Mouse (Mus musculus) brain, embryonic 14.5 days (tissue): ENCODE measurements around the gene Ccdc15. TPM values are rescaled to one million over a fixed set of nuclear protein-coding genes. Genes with fewer than 3 reads are reported as not detected.
"Not testable (repeated sequence)": the region's sequence is repeated elsewhere in the genome, so short reads cannot be mapped to it uniquely, and the experiment has no call there.

Experiments
- DNase-seq: peaks from one replicate; pipeline ENCODE4 v3.0.0-alpha.2; 2011; ENCODE audit warnings: low read depth
- CTCF ChIP-seq: fragments of 200-500 bp; IDR thresholded peaks from 2 replicates; pipeline ENCODE4 v1.5.1; 2012; ENCODE audit warnings: inconsistent platforms, mild to moderate bottlenecking, moderate library complexity, borderline replicate concordance; ENCODE audit not compliant: insufficient read depth, insufficient read length; ENCODE audit errors: extremely low read depth
- POLR2A ChIP-seq: fragments of 200-500 bp; IDR thresholded peaks from 2 replicates; pipeline ENCODE4 v1.6.1; 2012; ENCODE audit warnings: mild to moderate bottlenecking, inconsistent platforms, borderline replicate concordance; ENCODE audit not compliant: poor library complexity, insufficient read depth, insufficient read length, severe bottlenecking; ENCODE audit errors: extremely low read depth
- polyA plus RNA-seq: library from polyadenylated mRNA; depleted of rRNA; stranded (reverse); fragments of >200 nt; gene quantifications from 2 replicates; pipeline ENCODE4 v1.2.3, GENCODE M21; 2012

The Ccdc15 gene
- polyA plus RNA-seq, 1 experiment: 3.3 TPM

- no peak for TF ChIP-seq POLR2A
- no peak for TF ChIP-seq CTCF
- no peak for DNase-seq
These were observed 2.8 kb downstream of the Ccdc15 start for GRCm38 (mm10) chr9:37345406-37345805.

- DNase-seq: peak; percentile 35
- TF ChIP-seq CTCF (peak; percentile 17; the same call in 1 of the 2 replicates), POLR2A (no peak)
These were observed 18.8 kb downstream of the Ccdc15 start for GRCm38 (mm10) chr9:37329456-37329855.

GRCm38 (mm10) chr9:37301720-37302119 is 46.5 kb downstream of the Ccdc15 start:
- no peak for DNase-seq
- no peak for TF ChIP-seq CTCF

GRCm38 (mm10) chr9:37300501-37300900 is 47.7 kb downstream of the Ccdc15 start:
- not testable (repeated sequence) for DNase-seq

GRCm38 (mm10) chr9:37295586-37295985 is 52.6 kb downstream of the Ccdc15 start:
- DNase-seq: no peak
- no peak for TF ChIP-seq POLR2A
- no peak for TF ChIP-seq CTCF

GRCm38 (mm10) chr9:37266622-37267021 is 81.6 kb downstream of the Ccdc15 start:
- TF ChIP-seq POLR2A: no peak
- TF ChIP-seq CTCF: no peak
- no peak for DNase-seq

GRCm38 (mm10) chr9:37255889-37256225 is 92.4 kb downstream of the Ccdc15 start:
- DNase-seq: peak; percentile 88

GRCm38 (mm10) chr9:37255149-37255888 is 92.9 kb downstream of the Ccdc15 start, which contains the start of gene Slc37a2:
Gene Slc37a2 (minus strand): TSS chr9:37255738.
- TF ChIP-seq POLR2A: no peak
- TF ChIP-seq CTCF: no peak
- DNase-seq: peak; percentile 89

More at GRCm38 (mm10) chr9:37255889-37256225, 92.4 kb downstream of the Ccdc15 start:
- no peak for TF ChIP-seq POLR2A
- TF ChIP-seq CTCF: peak; percentile 77; the same call in 1 of the 2 replicates

GRCm38 (mm10) chr9:37254531-37255110 is 93.6 kb downstream of the Ccdc15 start:
- no peak for TF ChIP-seq CTCF
- DNase-seq: no peak

- no peak for TF ChIP-seq POLR2A
- TF ChIP-seq CTCF: no peak
- no peak for DNase-seq
These were observed 97.6 kb downstream of the Ccdc15 start for GRCm38 (mm10) chr9:37250631-37251030.

- TF ChIP-seq POLR2A (no peak), CTCF (no peak)
- no peak for DNase-seq
These were observed 98.3 kb downstream of the Ccdc15 start for GRCm38 (mm10) chr9:37249976-37250375.

- DNase-seq: peak; percentile 89
- TF ChIP-seq CTCF: no peak
- TF ChIP-seq POLR2A: no peak
These were observed 99.8 kb downstream of the Ccdc15 start for GRCm38 (mm10) chr9:37248381-37248906.

- TF ChIP-seq POLR2A (no peak), CTCF (no peak)
- peak; percentile 19 for DNase-seq
These were observed 100.8 kb downstream of the Ccdc15 start for GRCm38 (mm10) chr9:37247429-37247828.
